Mouse (Mus musculus) heart, embryonic 10.5 days (tissue): ENCODE results near the gene Ltbp1. TPM values are rescaled to one million over a fixed set of nuclear protein-coding genes. Genes with fewer than 3 reads are reported as not detected.

Experiments used
- DNase-seq: peaks from one replicate; pipeline ENCODE4 v3.0.0-alpha.2; 2017; ENCODE audit warnings: low spot score
- H3K27ac ChIP-seq: fragments of 300-500 bp; sonication (generic); 2 replicates; pipeline ENCODE4 v1.5.1; 2016; ENCODE audit warnings: mild to moderate bottlenecking
- H3K27me3 ChIP-seq: fragments of 300-500 bp; sonication (generic); 2 replicates; pipeline ENCODE4 v1.6.1; 2016; ENCODE audit warnings: mild to moderate bottlenecking; ENCODE audit not compliant: poor library complexity, insufficient read depth, severe bottlenecking
- H3K36me3 ChIP-seq: fragments of 300-500 bp; sonication (generic); 2 replicates; pipeline ENCODE4 v1.6.1; 2016; ENCODE audit warnings: mild to moderate bottlenecking, moderate library complexity
- H3K4me1 ChIP-seq: fragments of 300-500 bp; sonication (generic); 2 replicates; pipeline ENCODE4 v1.6.1; 2016; ENCODE audit warnings: mild to moderate bottlenecking
- H3K4me3 ChIP-seq: fragments of 300-500 bp; sonication (generic); 2 replicates; pipeline ENCODE4 v1.5.1; 2016; ENCODE audit warnings: mild to moderate bottlenecking, moderate library complexity
- H3K9me3 ChIP-seq: fragments of 300-500 bp; sonication (generic); 2 replicates; pipeline ENCODE4 v1.6.1; 2016; ENCODE audit warnings: mild to moderate bottlenecking, moderate library complexity
- whole genome bisulfite sequencing: fragments of 180-500 bp; shearing (Covaris S2); methylation state at CpG from one replicate; pipeline ENCODE4 v1.1.7; 2016; 5-methylcytosine and 5-hydroxymethylcytosine counted together
- polyA plus RNA-seq: library from polyadenylated mRNA; unstranded; fragments of >200 nt; fragmentation: Nextera tagmentation; extraction: Ambion mirVana; gene quantifications from 2 replicates; pipeline ENCODE4 v1.2.1, GENCODE M21; 2016

The Ltbp1 gene
- polyA plus RNA-seq, 1 experiment from 2014 or later: 29.7 TPM

GRCm38 (mm10) chr17:75275302-75275701 is 269.9 kb downstream of the Ltbp1 start:
- Histone ChIP-seq H3K4me1 (no peaks in the 10 kb centered on the region), H3K27me3 (no peaks in the 10 kb centered on the region), H3K27ac (no peak overlapping the region), H3K9me3 (no peaks in the 10 kb centered on the region), H3K4me3 (no peak overlapping the region), H3K36me3 (peaks cover 6% of the 10 kb centered on the region; the same call in 1 of the 2 replicates)
- 80% methylated on average over 6 of the region's 6 CpGs for WGBS
- no peak for DNase-seq

GRCm38 (mm10) chr17:75278106-75278505 is 272.7 kb downstream of the Ltbp1 start:
- Histone ChIP-seq H3K9me3 (no peaks in the 10 kb centered on the region), H3K4me3 (no peak overlapping the region), H3K27me3 (no peaks in the 10 kb centered on the region), H3K4me1 (no peaks in the 10 kb centered on the region), H3K27ac (no peak overlapping the region), H3K36me3 (peaks cover 16% of the 10 kb centered on the region)
- 84% methylated on average over 1 of the region's 1 CpGs for WGBS
- no peak for DNase-seq

GRCm38 (mm10) chr17:75278561-75278960 is 273.2 kb downstream of the Ltbp1 start:
- Histone ChIP-seq H3K27ac (no peak overlapping the region), H3K4me3 (no peak overlapping the region), H3K36me3 (peaks cover 16% of the 10 kb centered on the region), H3K9me3 (no peaks in the 10 kb centered on the region), H3K4me1 (no peaks in the 10 kb centered on the region), H3K27me3 (no peaks in the 10 kb centered on the region)
- no peak for DNase-seq
- WGBS: 76% methylated on average over 6 of the region's 6 CpGs

GRCm38 (mm10) chr17:75281345-75281744 is 276.0 kb downstream of the Ltbp1 start:
- Histone ChIP-seq H3K4me3 (no peak overlapping the region), H3K9me3 (no peaks in the 10 kb centered on the region), H3K36me3 (peaks cover 26% of the 10 kb centered on the region), H3K27me3 (no peaks in the 10 kb centered on the region), H3K4me1 (no peaks in the 10 kb centered on the region), H3K27ac (no peak overlapping the region)
- 68% methylated on average over 5 of the region's 5 CpGs for WGBS
- no peak for DNase-seq

GRCm38 (mm10) chr17:75284876-75285708 is 279.7 kb downstream of the Ltbp1 start:
- peaks cover 29% of the 10 kb centered on the region for H3K36me3 ChIP-seq
- H3K9me3 ChIP-seq: no peaks in the 10 kb centered on the region
- H3K27me3 ChIP-seq: no peaks in the 10 kb centered on the region
- no peaks in the 10 kb centered on the region for H3K4me1 ChIP-seq
- no peak for DNase-seq
- H3K4me3 ChIP-seq: no peak overlapping the region
- no peak overlapping the region for H3K27ac ChIP-seq
- 83% methylated on average over 9 of the region's 9 CpGs for WGBS

- Histone ChIP-seq H3K27me3 (no peaks in the 10 kb centered on the region), H3K27ac (no peak overlapping the region), H3K4me3 (no peak overlapping the region), H3K4me1 (no peaks in the 10 kb centered on the region), H3K36me3 (peaks cover 55% of the 10 kb centered on the region), H3K9me3 (no peaks in the 10 kb centered on the region)
- no peak for DNase-seq
- 87% methylated on average over 3 of the region's 3 CpGs for WGBS
Measured at GRCm38 (mm10) chr17:75292986-75293385, 287.6 kb downstream of the Ltbp1 start.

GRCm38 (mm10) chr17:75293725-75294124 is 288.4 kb downstream of the Ltbp1 start:
- no peak overlapping the region for H3K4me3 ChIP-seq
- WGBS: 81% methylated on average over 3 of the region's 3 CpGs
- H3K4me1 ChIP-seq: no peaks in the 10 kb centered on the region
- H3K36me3 ChIP-seq: peaks cover 62% of the 10 kb centered on the region
- DNase-seq: no peak
- H3K27ac ChIP-seq: no peak overlapping the region
- H3K27me3 ChIP-seq: no peaks in the 10 kb centered on the region
- H3K9me3 ChIP-seq: no peaks in the 10 kb centered on the region

GRCm38 (mm10) chr17:75300908-75301307 is 295.5 kb downstream of the Ltbp1 start:
- H3K9me3 ChIP-seq: no peaks in the 10 kb centered on the region
- H3K4me3 ChIP-seq: no peak overlapping the region
- H3K36me3 ChIP-seq: peaks cover 61% of the 10 kb centered on the region
- H3K27me3 ChIP-seq: no peaks in the 10 kb centered on the region
- no peak overlapping the region for H3K27ac ChIP-seq
- no peak for DNase-seq
- H3K4me1 ChIP-seq: peaks cover 4% of the 10 kb centered on the region; the same call in 1 of the 2 replicates
- 65% methylated on average over 4 of the region's 4 CpGs for WGBS

- no peak for DNase-seq
- H3K9me3 ChIP-seq: no peaks in the 10 kb centered on the region
- H3K36me3 ChIP-seq: peaks cover 31% of the 10 kb centered on the region
- no peak overlapping the region for H3K4me3 ChIP-seq
- no peaks in the 10 kb centered on the region for H3K27me3 ChIP-seq
- WGBS: 90% methylated on average over 1 of the region's 1 CpGs
- no peak overlapping the region for H3K27ac ChIP-seq
- H3K4me1 ChIP-seq: peaks cover 4% of the 10 kb centered on the region; the same call in 1 of the 2 replicates
Measured at GRCm38 (mm10) chr17:75304807-75305420, 299.5 kb downstream of the Ltbp1 start.

GRCm38 (mm10) chr17:75305714-75306113 is 300.3 kb downstream of the Ltbp1 start:
- Histone ChIP-seq H3K36me3 (peaks cover 33% of the 10 kb centered on the region), H3K4me3 (no peak overlapping the region), H3K27me3 (no peaks in the 10 kb centered on the region), H3K27ac (no peak overlapping the region), H3K9me3 (no peaks in the 10 kb centered on the region), H3K4me1 (peaks cover 3% of the 10 kb centered on the region; the same call in 1 of the 2 replicates)
- DNase-seq: no peak
- 100% methylated on average over 1 of the region's 1 CpGs for WGBS

GRCm38 (mm10) chr17:75307070-75308011 is 302.0 kb downstream of the Ltbp1 start:
- WGBS: 74% methylated on average over 18 of the region's 18 CpGs
- no peak overlapping the region for H3K27ac ChIP-seq
- DNase-seq: no peak
- H3K36me3 ChIP-seq: peaks cover 32% of the 10 kb centered on the region
- H3K4me1 ChIP-seq: no peaks in the 10 kb centered on the region
- no peaks in the 10 kb centered on the region for H3K27me3 ChIP-seq
- no peak overlapping the region for H3K4me3 ChIP-seq
- no peaks in the 10 kb centered on the region for H3K9me3 ChIP-seq

- H3K27me3 ChIP-seq: no peaks in the 10 kb centered on the region
- DNase-seq: no peak
- H3K4me3 ChIP-seq: no peak overlapping the region
- no peak overlapping the region for H3K27ac ChIP-seq
- H3K4me1 ChIP-seq: no peaks in the 10 kb centered on the region
- H3K36me3 ChIP-seq: peaks cover 30% of the 10 kb centered on the region; the same call in 1 of the 2 replicates
- H3K9me3 ChIP-seq: no peaks in the 10 kb centered on the region
- WGBS: 74% methylated on average over 4 of the region's 4 CpGs
Measured at GRCm38 (mm10) chr17:75317106-75317505, 311.7 kb downstream of the Ltbp1 start.
